Mouse (Mus musculus) left cerebral cortex, adult 2 months (tissue): ENCODE data around the gene Wwp2. TPM values are rescaled to one million over a fixed set of nuclear protein-coding genes. Genes with fewer than 3 reads are reported as not detected.

ENCODE experiments used
- DNase-seq, 2 experiments: peaks; one replicate each; pipeline ENCODE4 v3.0.0; 2021 to 2022; ENCODE audit warnings: low spot score in 2 of 2, mixed read lengths in 1 of 2; ENCODE audit errors: extremely low spot score in 1 of 2
- H3K27ac ChIP-seq: fragments of 200-600 bp; 2 replicates; pipeline ENCODE4 v1.8.1; 2022
- H3K4me3 ChIP-seq: fragments of 200-600 bp; 2 replicates; pipeline ENCODE4 v1.8.1; 2022
- CTCF ChIP-seq: fragments of 200-600 bp; IDR thresholded peaks from 2 replicates; pipeline ENCODE4 v1.8.1; 2022; ENCODE audit warnings: antibody characterized with exemption, mild to moderate bottlenecking, moderate library complexity
- intact Hi-C: fragments of 180-260 bp; cut with DNase I; formaldehyde crosslinking; loops from one replicate; pipeline ENCODE4 v1.15.1; 2025
- total RNA-seq, 2 experiments: library from RNA; stranded (reverse); gene quantifications; 2 replicates each; pipeline ENCODE4 v1.2.3; 2021

The Wwp2 gene
- total RNA-seq, 2 experiments from 2014 or later, result 34.4 to 39.3 TPM

- no peak for DNase-seq
- TF ChIP-seq CTCF, result no peak
- intact Hi-C loops, result no loop called here
- no peak overlapping the region for H3K4me3 ChIP-seq
- H3K27ac ChIP-seq, result no peak overlapping the region
Observed at GRCm38 (mm10) chr8:107502922-107503321, 66.8 kb downstream of the Wwp2 start.

- no peak for TF ChIP-seq CTCF
- H3K4me3 ChIP-seq, result no peak overlapping the region
- no peak overlapping the region for H3K27ac ChIP-seq
- intact Hi-C loops, result no loop called here
- no peak for DNase-seq
Observed at GRCm38 (mm10) chr8:107503354-107503753, 67.2 kb downstream of the Wwp2 start.

GRCm38 (mm10) chr8:107504239-107504985 is 68.2 kb downstream of the Wwp2 start:
- no peak overlapping the region for H3K27ac ChIP-seq
- TF ChIP-seq CTCF, result no peak
- no peak for DNase-seq
- no peak overlapping the region for H3K4me3 ChIP-seq
- intact Hi-C loops, result no loop called here

- no peak overlapping the region for H3K27ac ChIP-seq
- intact Hi-C loops, result no loop called here
- no peak for DNase-seq
- H3K4me3 ChIP-seq, result no peak overlapping the region
- TF ChIP-seq CTCF, result no peak
Observed at GRCm38 (mm10) chr8:107505271-107505670, 69.1 kb downstream of the Wwp2 start.

- Histone ChIP-seq H3K4me3 (no peak overlapping the region), H3K27ac (no peak overlapping the region)
- DNase-seq, result no peak
- TF ChIP-seq CTCF, result no peak
- intact Hi-C loops, result no loop called here
Observed at GRCm38 (mm10) chr8:107507019-107507418, 70.9 kb downstream of the Wwp2 start.

GRCm38 (mm10) chr8:107510204-107510603 is 74.0 kb downstream of the Wwp2 start:
- DNase-seq, result no peak
- no peak for TF ChIP-seq CTCF
- no peak overlapping the region for H3K4me3 ChIP-seq
- no peak overlapping the region for H3K27ac ChIP-seq
- intact Hi-C loops, result no loop called here

- no peak for TF ChIP-seq CTCF
- no peak for DNase-seq
- intact Hi-C loops, result no loop called here
- no peak overlapping the region for H3K4me3 ChIP-seq
- no peak overlapping the region for H3K27ac ChIP-seq
Observed at GRCm38 (mm10) chr8:107510766-107511165, 74.6 kb downstream of the Wwp2 start.

- intact Hi-C loops, result no loop called here
- DNase-seq, result no peak
- H3K27ac ChIP-seq, result no peak overlapping the region
- no peak for TF ChIP-seq CTCF
- no peak overlapping the region for H3K4me3 ChIP-seq
Observed at GRCm38 (mm10) chr8:107513249-107513648, 77.1 kb downstream of the Wwp2 start.

- no peak for DNase-seq
- Histone ChIP-seq H3K27ac (no peak overlapping the region), H3K4me3 (no peak overlapping the region)
- intact Hi-C loops, result no loop called here
- TF ChIP-seq CTCF, result no peak
Observed at GRCm38 (mm10) chr8:107514949-107515721, 79.0 kb downstream of the Wwp2 start.

GRCm38 (mm10) chr8:107518726-107519125 is 82.6 kb downstream of the Wwp2 start:
- intact Hi-C loops, result no loop called here
- no peak for DNase-seq
- no peak overlapping the region for H3K4me3 ChIP-seq
- no peak overlapping the region for H3K27ac ChIP-seq
- TF ChIP-seq CTCF, result no peak

GRCm38 (mm10) chr8:107519860-107520259 is 83.7 kb downstream of the Wwp2 start:
- Histone ChIP-seq H3K27ac (no peak overlapping the region), H3K4me3 (no peak overlapping the region)
- TF ChIP-seq CTCF, result no peak
- no peak for DNase-seq
- intact Hi-C loops, result no loop called here

GRCm38 (mm10) chr8:107521788-107522554 is 85.8 kb downstream of the Wwp2 start:
- no peak for DNase-seq
- intact Hi-C loops, result no loop called here
- Histone ChIP-seq H3K4me3 (no peak overlapping the region), H3K27ac (no peak overlapping the region)
- TF ChIP-seq CTCF, result no peak
